Mouse (Mus musculus) neutrophil, adult 5-6 weeks (primary cell): ENCODE measurements around the gene Por. TPM values are rescaled to one million over a fixed set of nuclear protein-coding genes. Genes with fewer than 3 reads are reported as not detected.

Experiments
- ATAC-seq: fragments of 151-379, 151-347 bp; 2 replicates; pipeline ENCODE4 v1.8.0; 2017; ENCODE audit warnings: mild to moderate bottlenecking, moderate TSS enrichment; ENCODE audit not compliant: insufficient number of reproducible peaks, poor library complexity, low FRiP score, severe bottlenecking; ENCODE audit errors: extremely low read depth
- total RNA-seq: library from RNA; stranded (forward); fragments of 200-1000 nt; gene quantifications from 2 replicates; pipeline ENCODE4 v1.2.3, GENCODE M21; 2017

Por gene
- total RNA-seq, 1 experiment from 2014 or later = 124 TPM

GRCm38 (mm10) chr5:135742941-135743740 lies 73.3 kb downstream of the Por start:
- no peak for ATAC-seq

- peak; percentile 91 for ATAC-seq
These were observed 74.1 kb downstream of the Por start, which contains the start of gene Tmem120a for GRCm38 (mm10) chr5:135743741-135744609. Tmem120a (minus strand) TSS chr5:135744448.

GRCm38 (mm10) chr5:135744742-135745141 lies 74.9 kb downstream of the Por start:
- ATAC-seq = no peak

- no peak for ATAC-seq
These were observed 81.2 kb downstream of the Por start for GRCm38 (mm10) chr5:135751041-135751440.

GRCm38 (mm10) chr5:135751595-135751994 lies 81.8 kb downstream of the Por start:
- ATAC-seq = no peak

GRCm38 (mm10) chr5:135761881-135762280 lies 92.0 kb downstream of the Por start:
- ATAC-seq = no peak

- ATAC-seq = peak; percentile 71
These were observed 93.7 kb downstream of the Por start for GRCm38 (mm10) chr5:135763526-135763925.

GRCm38 (mm10) chr5:135764971-135765370 lies 95.1 kb downstream of the Por start:
- ATAC-seq = no peak

GRCm38 (mm10) chr5:135772519-135772918 lies 102.7 kb downstream of the Por start:
- ATAC-seq = no peak

GRCm38 (mm10) chr5:135776546-135776945 lies 106.7 kb downstream of the Por start:
- no peak for ATAC-seq

- no peak for ATAC-seq
These were observed 108.1 kb downstream of the Por start, which contains the start of gene Styxl1 for GRCm38 (mm10) chr5:135777796-135778470. Styxl1 (minus strand) TSS chr5:135778385.

- ATAC-seq = peak; percentile 91
These were observed 108.9 kb downstream of the Por start, which contains the start of gene Mdh2 for GRCm38 (mm10) chr5:135778471-135779445. Mdh2 (plus strand) TSS chr5:135778480.

GRCm38 (mm10) chr5:135780331-135780730 lies 110.5 kb downstream of the Por start:
- ATAC-seq = no peak

GRCm38 (mm10) chr5:135782901-135783300 lies 113.1 kb downstream of the Por start:
- no peak for ATAC-seq
